Mouse (Mus musculus) spleen, adult 2 months (tissue): Measurements from ENCODE around the gene Sppl2c.

Source experiments
- CTCF ChIP-seq: fragments of 200-500 bp; IDR thresholded peaks from 2 replicates; pipeline ENCODE4 v1.5.1; 2011; ENCODE audit warnings: mild to moderate bottlenecking, inconsistent platforms; ENCODE audit not compliant: insufficient read depth, insufficient read length, insufficient replicate concordance; ENCODE audit errors: extremely low read depth
- POLR2A ChIP-seq: fragments of 200-500 bp; IDR thresholded peaks from 2 replicates; pipeline ENCODE4 v1.6.1; 2011; ENCODE audit warnings: low read depth, low read length, inconsistent platforms

DNA sequence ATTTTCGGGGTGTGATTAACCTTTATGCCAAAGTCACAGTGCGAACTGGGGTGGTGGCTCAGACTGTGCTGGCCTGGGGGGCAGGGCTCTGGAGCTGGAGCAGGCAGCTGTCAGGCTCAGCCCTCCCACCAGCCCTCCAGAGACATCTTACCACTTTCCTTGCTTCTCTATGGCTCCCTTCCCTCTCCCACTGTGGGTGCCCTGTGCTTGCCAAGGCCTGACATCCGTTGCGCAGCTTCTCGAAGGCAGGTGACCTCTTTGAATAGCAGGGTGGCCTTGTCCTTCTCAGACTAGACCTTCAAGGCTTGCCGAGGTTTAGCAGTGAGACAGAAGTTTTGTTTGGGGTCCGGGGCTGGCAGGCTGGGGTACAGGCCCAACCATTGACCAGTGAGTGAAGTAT is 37.3 kb upstream of the Sppl2c start:
- TF ChIP-seq POLR2A, result no peak
- no peak for TF ChIP-seq CTCF
